Mouse (Mus musculus): ENCODE results near the gene Trim52. TPM values are rescaled to one million over a fixed set of nuclear protein-coding genes. Genes with fewer than 3 reads are reported as not detected.

Trim52 gene
- not detected for polyA plus RNA-seq (2017; shearing (Covaris generic))

DNA sequence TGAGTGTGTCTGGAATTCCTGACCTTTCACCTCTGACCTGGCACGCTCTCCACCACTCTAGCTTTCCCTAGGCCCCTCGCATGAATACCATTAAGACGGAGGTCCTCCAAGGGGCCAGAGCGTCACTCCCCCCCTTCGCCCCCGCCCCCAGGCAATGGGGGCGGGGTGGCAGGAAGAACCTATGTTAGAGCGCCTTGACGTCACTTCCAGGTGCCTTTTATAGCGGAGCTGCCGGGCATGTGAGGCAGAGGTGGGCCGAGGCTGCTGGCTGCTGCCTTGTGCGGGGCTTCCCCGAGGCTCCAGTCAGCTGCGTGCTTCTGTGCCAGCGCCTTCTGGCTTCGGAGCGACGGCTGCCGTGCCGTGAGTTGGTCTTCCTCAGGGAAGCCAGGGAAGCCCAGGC lies at the start of gene Trim52:
TSS of gene Trim52 (plus strand) at position 219 of the 400 bp plus-strand sequence.

Other genes starting within 250 kb of the Trim52 start
- under 1 TPM in 1 of 2 experiments, not detected in 1; 0.49 TPM for gene Spry2, start 209.4 kb upstream of the Trim52 start, polyA plus RNA-seq (2017; shearing (Covaris generic))